9 mouse cellular contexts compared by ENCODE assay signal in the genomic region with DNA sequence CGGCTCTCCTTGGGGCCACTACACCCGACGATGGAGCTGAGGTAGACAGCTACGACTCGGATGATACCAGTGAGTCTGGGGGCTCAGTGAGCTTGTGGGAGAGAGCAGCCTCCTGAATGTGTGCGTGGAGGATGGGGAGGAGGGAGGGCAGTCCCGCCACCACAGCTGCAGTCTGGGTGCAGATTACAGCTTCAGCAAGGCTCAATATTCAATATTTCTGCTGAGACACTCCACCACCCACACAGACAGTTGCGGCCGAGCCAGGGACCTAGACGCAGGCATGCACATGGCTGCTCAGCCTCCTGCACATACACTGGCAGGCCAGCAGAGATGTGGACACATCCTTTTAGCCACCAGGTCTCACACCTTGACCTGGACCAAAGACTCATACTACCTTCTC. TPM values are rescaled to one million over a fixed set of nuclear protein-coding genes. Genes with fewer than 3 reads are reported as not detected.
A peak's percentile ranks its signal among the peaks of the same experiment; 100 is the strongest.
DNase-seq lines count a peak whose midpoint lies in the region; ATAC-seq and TF ChIP-seq lines count a peak whose summit lies in the region.
"Had no signal": no experiment of that assay in that cellular context is flagged by ENCODE, and none has a peak within 500 bp of the region (broad histone marks: within the 10 kb centered on the region; RNA-seq: fewer than 3 reads in every experiment).

No protein-coding gene starts in this region.

- WGBS in liver, embryonic 11.5 days: 26% methylated on average over 10 of the region's 10 CpGs
- 33% methylated on average over 10 of the region's 10 CpGs for WGBS in liver, postnatal 0 days (ENCODE audit: insufficient replicate concordance)
- 23% methylated on average over 10 of the region's 10 CpGs for WGBS in forebrain, embryonic 13.5 days
- WGBS in limb, embryonic 10.5 days: 36% methylated on average over 10 of the region's 10 CpGs

- ATAC-seq in liver, embryonic 11.5 days (replicated peaks; ENCODE audit: low FRiP score): no peak
- ATAC-seq in liver, postnatal 0 days: no peak
- 0 out of 2 replicates have a peak, but pooled peaks have one; percentile 9 for ATAC-seq in forebrain, embryonic 13.5 days
- ATAC-seq in erythroid progenitor cell, adult 5-6 weeks (replicated peaks; ENCODE audit: low FRiP score, poor library complexity, severe bottlenecking): no peak

- peaks cover 13% of the 10 kb centered on the region for H3K4me1 ChIP-seq in liver, embryonic 11.5 days (replicated peaks; ENCODE audit: control insufficient read depth, insufficient read depth, low read length)
- peaks cover 6% of the 10 kb centered on the region; the same call in 1 of the 2 replicates for H3K4me1 ChIP-seq in liver, postnatal 0 days (ENCODE audit: insufficient read depth)
- peaks cover 21% of the 10 kb centered on the region for H3K4me1 ChIP-seq in forebrain, embryonic 13.5 days
- H3K4me1 ChIP-seq in limb, embryonic 10.5 days: peaks cover 27% of the 10 kb centered on the region

- H3K27me3 ChIP-seq in liver, embryonic 11.5 days (replicated peaks; ENCODE audit: control insufficient read depth, insufficient read depth, low read length): peaks cover 44% of the 10 kb centered on the region
- H3K27me3 ChIP-seq in liver, postnatal 0 days (ENCODE audit: insufficient read depth, low read length): peaks cover 40% of the 10 kb centered on the region
- peaks cover 17% of the 10 kb centered on the region for H3K27me3 ChIP-seq in forebrain, embryonic 13.5 days
- H3K27me3 ChIP-seq in limb, embryonic 10.5 days (ENCODE audit: low read depth, poor library complexity, severe bottlenecking): peaks cover 54% of the 10 kb centered on the region

- H3K4me2 ChIP-seq in liver, embryonic 11.5 days: peak overlapping the region; percentile 93
- no peak overlapping the region for H3K4me2 ChIP-seq in liver, postnatal 0 days (ENCODE audit: low read depth, low read length)
- H3K4me2 ChIP-seq in forebrain, embryonic 13.5 days: peak overlapping the region; percentile 100

- no peak overlapping the region for H3K4me3 ChIP-seq in liver, embryonic 11.5 days (ENCODE audit: low read depth, low read length)
- H3K4me3 ChIP-seq in liver, postnatal 0 days (ENCODE audit: low read depth, low read length): no peak overlapping the region
- H3K4me3 ChIP-seq in forebrain, embryonic 13.5 days: peak overlapping the region; percentile 58
- H3K4me3 ChIP-seq in limb, embryonic 10.5 days: peak overlapping the region; percentile 71

- no peak for TF ChIP-seq EP300 in liver, postnatal 0 days (IDR thresholded peaks at IDR 0.05; ENCODE audit: low read depth)

- H3K36me3 ChIP-seq in liver, embryonic 11.5 days (ENCODE audit: control insufficient read depth, insufficient read depth, low read length): peaks cover 15% of the 10 kb centered on the region; the same call in 1 of the 2 replicates
- H3K36me3 ChIP-seq in liver, postnatal 0 days (replicated peaks; ENCODE audit: insufficient read depth, low read length): peaks cover 19% of the 10 kb centered on the region
- peaks cover 22% of the 10 kb centered on the region for H3K36me3 ChIP-seq in forebrain, embryonic 13.5 days (ENCODE audit: poor library complexity, severe bottlenecking)
- peaks cover 30% of the 10 kb centered on the region for H3K36me3 ChIP-seq in limb, embryonic 10.5 days

- no peak for DNase-seq in liver, embryonic 11.5 days (ENCODE audit: low spot score)
- no peak for DNase-seq in liver, postnatal 0 days
- DNase-seq in limb, embryonic 10.5 days (ENCODE audit: low spot score): no peak
- DNase-seq in right cerebral cortex, postnatal 10 days (ENCODE audit: low spot score in 2 of 2): peak; percentile 72 to 75
- DNase-seq in thymus, postnatal 14 days: no peak
- no peak for DNase-seq in liver

- no peaks in the 10 kb centered on the region for H3K9me3 ChIP-seq in liver, embryonic 11.5 days (ENCODE audit: control insufficient read depth, low read length)
- no peaks in the 10 kb centered on the region for H3K9me3 ChIP-seq in liver, postnatal 0 days (ENCODE audit: low read length)
- no peaks in the 10 kb centered on the region for H3K9me3 ChIP-seq in forebrain, embryonic 13.5 days (replicated peaks)
- no peaks in the 10 kb centered on the region for H3K9me3 ChIP-seq in limb, embryonic 10.5 days (replicated peaks)

- no peak for TF ChIP-seq CTCF in liver, postnatal 0 days (IDR thresholded peaks at IDR 0.05; ENCODE audit: low read depth)

- H3K9ac ChIP-seq in liver, embryonic 11.5 days (ENCODE audit: low read depth, low read length): no peak overlapping the region
- no peak overlapping the region for H3K9ac ChIP-seq in liver, postnatal 0 days (replicated peaks)
- peak overlapping the region; percentile 75 for H3K9ac ChIP-seq in forebrain, embryonic 13.5 days

- no peak overlapping the region for H3K27ac ChIP-seq in liver, embryonic 11.5 days (ENCODE audit: low read depth, low read length)
- no peak overlapping the region for H3K27ac ChIP-seq in liver, postnatal 0 days (ENCODE audit: low read depth)
- no peak overlapping the region for H3K27ac ChIP-seq in forebrain, embryonic 13.5 days
- peak overlapping the region; percentile 78; the same call in 1 of the 2 replicates for H3K27ac ChIP-seq in limb, embryonic 10.5 days

RNA-seq across cellular contexts. Expression of a gene that starts 1.6 kb away (rescaled TPM):
- 0.52 and 1.6 TPM in 2 replicates for polyA plus RNA-seq in liver, embryonic 11.5 days (2014; fragmentation: Nextera tagmentation; extraction: Ambion mirVana)
- polyA plus RNA-seq in liver, postnatal 0 days (2015; fragmentation: Nextera tagmentation; extraction: Ambion mirVana): not detected in 2 replicates
- 4.1 and 4.2 TPM in 2 replicates for polyA plus RNA-seq in forebrain, embryonic 13.5 days (2015; fragmentation: Nextera tagmentation; extraction: Ambion mirVana)
- polyA plus RNA-seq in limb, embryonic 10.5 days (2016; fragmentation: Nextera tagmentation; extraction: Ambion mirVana): 1.0 and 1.9 TPM in 2 replicates
- not detected in 2 replicates for total RNA-seq in erythroid progenitor cell, adult 5-6 weeks (2015; ENCODE audit: low replicate concordance)
- not detected in 2 replicates for total RNA-seq in erythroid progenitor cell, adult 5-6 weeks (2017; ENCODE audit: low replicate concordance)
- polyA plus RNA-seq: large intestine, adult 2 months had no signal

RNA-seq across cellular contexts. Expression of a gene that starts 13.0 kb away (rescaled TPM):
- polyA plus RNA-seq in liver, embryonic 11.5 days (2014; fragmentation: Nextera tagmentation; extraction: Ambion mirVana): 17.3 and 24.6 TPM in 2 replicates
- polyA plus RNA-seq in liver, postnatal 0 days (2015; fragmentation: Nextera tagmentation; extraction: Ambion mirVana): 6.5 and 7.2 TPM in 2 replicates
- 47.7 and 49.1 TPM in 2 replicates for polyA plus RNA-seq in forebrain, embryonic 13.5 days (2015; fragmentation: Nextera tagmentation; extraction: Ambion mirVana)
- 51.9 and 57.2 TPM in 2 replicates for polyA plus RNA-seq in limb, embryonic 10.5 days (2016; fragmentation: Nextera tagmentation; extraction: Ambion mirVana)
- 50.8 and 63.3 TPM in 2 replicates for total RNA-seq in erythroid progenitor cell, adult 5-6 weeks (2015; ENCODE audit: low replicate concordance)
- 193 and 296 TPM in 2 replicates for total RNA-seq in erythroid progenitor cell, adult 5-6 weeks (2017; ENCODE audit: low replicate concordance)

RNA-seq across cellular contexts. Expression of a gene that starts 13.4 kb away (rescaled TPM):
- 124 and 130 TPM in 2 replicates for polyA plus RNA-seq in liver, embryonic 11.5 days (2014; fragmentation: Nextera tagmentation; extraction: Ambion mirVana)
- polyA plus RNA-seq in liver, postnatal 0 days (2015; fragmentation: Nextera tagmentation; extraction: Ambion mirVana): 17.2 and 20.6 TPM in 2 replicates
- polyA plus RNA-seq in forebrain, embryonic 13.5 days (2015; fragmentation: Nextera tagmentation; extraction: Ambion mirVana): 94.9 and 96.2 TPM in 2 replicates
- polyA plus RNA-seq in limb, embryonic 10.5 days (2016; fragmentation: Nextera tagmentation; extraction: Ambion mirVana): 117 and 131 TPM in 2 replicates
- total RNA-seq in erythroid progenitor cell, adult 5-6 weeks (2015; ENCODE audit: low replicate concordance): 19.1 and 20.1 TPM in 2 replicates
- 20.2 and 30.4 TPM in 2 replicates for total RNA-seq in erythroid progenitor cell, adult 5-6 weeks (2017; ENCODE audit: low replicate concordance)

RNA-seq across cellular contexts. Expression of a gene that starts 17.4 kb away (rescaled TPM):
- polyA plus RNA-seq in liver, embryonic 11.5 days (2014; fragmentation: Nextera tagmentation; extraction: Ambion mirVana): not detected in 2 replicates
- polyA plus RNA-seq in liver, postnatal 0 days (2015; fragmentation: Nextera tagmentation; extraction: Ambion mirVana): not detected in 2 replicates
- polyA plus RNA-seq in forebrain, embryonic 13.5 days (2015; fragmentation: Nextera tagmentation; extraction: Ambion mirVana): not detected in 2 replicates
- polyA plus RNA-seq in limb, embryonic 10.5 days (2016; fragmentation: Nextera tagmentation; extraction: Ambion mirVana): not detected in 2 replicates
- total RNA-seq in erythroid progenitor cell, adult 5-6 weeks (2015; ENCODE audit: low replicate concordance): not detected in 2 replicates
- total RNA-seq in erythroid progenitor cell, adult 5-6 weeks (2017; ENCODE audit: low replicate concordance): not detected in 2 replicates
- polyA plus RNA-seq: large intestine, adult 2 months had no signal

RNA-seq across cellular contexts. Expression of a gene that starts 35.7 kb away (rescaled TPM):
- polyA plus RNA-seq in liver, embryonic 11.5 days (2014; fragmentation: Nextera tagmentation; extraction: Ambion mirVana): 23.0 and 24.0 TPM in 2 replicates
- 7.5 and 8.7 TPM in 2 replicates for polyA plus RNA-seq in liver, postnatal 0 days (2015; fragmentation: Nextera tagmentation; extraction: Ambion mirVana)
- polyA plus RNA-seq in forebrain, embryonic 13.5 days (2015; fragmentation: Nextera tagmentation; extraction: Ambion mirVana): 51.9 and 60.0 TPM in 2 replicates
- 48.5 and 56.4 TPM in 2 replicates for polyA plus RNA-seq in limb, embryonic 10.5 days (2016; fragmentation: Nextera tagmentation; extraction: Ambion mirVana)
- total RNA-seq in erythroid progenitor cell, adult 5-6 weeks (2015; ENCODE audit: low replicate concordance): 23.1 and 38.2 TPM in 2 replicates
- total RNA-seq in erythroid progenitor cell, adult 5-6 weeks (2017; ENCODE audit: low replicate concordance): 65.6 and 76.2 TPM in 2 replicates

Comparison
In these comparisons a context has a peak if more than half of its experiments do, and no peak if none do; other contexts are left out.
1. DNase-seq: peak in right cerebral cortex, postnatal 10 days (2 of 2); none in liver, embryonic 11.5 days (single experiment), liver, postnatal 0 days (single experiment), limb, embryonic 10.5 days (single experiment), thymus, postnatal 14 days (single experiment) and liver (single experiment).
2. H3K4me3 ChIP-seq: peak in forebrain, embryonic 13.5 days (single experiment) and limb, embryonic 10.5 days (single experiment); none in liver, embryonic 11.5 days (single experiment) and liver, postnatal 0 days (single experiment).